Mouse (Mus musculus) thymus, adult 2 months (tissue): ENCODE results near the gene Gm960.

Experiments used
- CTCF ChIP-seq: fragments of 200-500 bp; IDR thresholded peaks from 2 replicates; pipeline ENCODE4 v1.5.1; 2012; ENCODE audit warnings: mild to moderate bottlenecking, control low read depth, low read length, moderate library complexity, borderline replicate concordance; ENCODE audit not compliant: control insufficient read depth, poor library complexity, insufficient read depth; ENCODE audit errors: extremely low read depth
- POLR2A ChIP-seq: fragments of 200-500 bp; IDR thresholded peaks from 2 replicates; pipeline ENCODE4 v1.6.1; 2012; ENCODE audit warnings: mild to moderate bottlenecking, low read length, control low read depth, moderate library complexity; ENCODE audit not compliant: control insufficient read depth, poor library complexity, insufficient read depth; ENCODE audit errors: extremely low read depth

DNA sequence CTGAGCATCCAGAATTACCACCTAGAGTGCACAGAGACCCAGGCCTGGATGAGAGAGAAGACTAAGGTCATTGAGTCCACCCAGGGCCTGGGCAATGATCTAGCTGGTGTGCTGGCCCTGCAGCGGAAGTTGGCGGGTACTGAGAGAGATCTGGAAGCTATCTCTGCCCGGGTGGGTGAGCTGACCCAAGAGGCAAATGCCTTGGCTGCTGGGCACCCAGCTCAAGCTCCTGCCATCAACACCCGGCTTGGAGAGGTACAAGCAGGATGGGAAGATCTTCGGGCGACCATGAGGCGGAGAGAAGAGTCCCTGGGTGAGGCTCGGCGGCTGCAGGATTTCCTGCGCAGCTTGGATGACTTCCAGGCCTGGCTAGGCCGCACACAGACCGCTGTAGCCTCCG is 39.4 kb upstream of the Gm960 start:
- TF ChIP-seq CTCF (no peak), POLR2A (no peak)
